Mouse (Mus musculus): ENCODE measurements around the gene Cacnb1. TPM values are rescaled to one million over a fixed set of nuclear protein-coding genes. Genes with fewer than 3 reads are reported as not detected.

Cacnb1 gene
- polyA plus RNA-seq, 1 experiment from 2014 or later = 11.7 TPM

- Histone ChIP-seq H3K27me3 (ENCODE audit: control insufficient read depth, insufficient read depth, low read length) (peaks cover 6% of the 10 kb centered on the region), H3K4me1 (ENCODE audit: control insufficient read depth, insufficient read depth, low read length) (peaks cover 10% of the 10 kb centered on the region), H3K36me3 (ENCODE audit: control insufficient read depth, insufficient read depth, low read length) (peaks cover 15% of the 10 kb centered on the region), H3K4me2 (replicated peaks; ENCODE audit: low read depth, low read length) (no peak overlapping the region), H3K27ac (ENCODE audit: low read depth, low read length) (no peak overlapping the region), H3K4me3 (ENCODE audit: low read length) (no peak overlapping the region), H3K9me3 (ENCODE audit: control insufficient read depth, low read length) (no peaks in the 10 kb centered on the region), H3K9ac (ENCODE audit: low read depth, low read length) (no peak overlapping the region)
- no peak for ATAC-seq (ENCODE audit: low FRiP score, low TSS enrichment)
- 34% methylated on average over 11 of the region's 11 CpGs for WGBS
Measured at GRCm38 (mm10) chr11:98001351-98001824, 21.4 kb downstream of the Cacnb1 start.

GRCm38 (mm10) chr11:98000378-98001140 lies 22.3 kb downstream of the Cacnb1 start:
- H3K27ac ChIP-seq (ENCODE audit: low read depth, low read length) = no peak overlapping the region
- no peak overlapping the region; the same call in 1 of the 2 replicates for H3K9ac ChIP-seq (ENCODE audit: low read depth, low read length)
- WGBS = 16% methylated on average over 7 of the region's 7 CpGs
- ATAC-seq (ENCODE audit: low FRiP score, low TSS enrichment) = no peak
- peaks cover 6% of the 10 kb centered on the region for H3K27me3 ChIP-seq (ENCODE audit: control insufficient read depth, insufficient read depth, low read length)
- no peak overlapping the region for H3K4me3 ChIP-seq (ENCODE audit: low read length)
- no peaks in the 10 kb centered on the region for H3K9me3 ChIP-seq (ENCODE audit: control insufficient read depth, low read length)
- H3K36me3 ChIP-seq (ENCODE audit: control insufficient read depth, insufficient read depth, low read length) = peaks cover 12% of the 10 kb centered on the region; the same call in 1 of the 2 replicates
- H3K4me2 ChIP-seq (replicated peaks; ENCODE audit: low read depth, low read length) = no peak overlapping the region
- H3K4me1 ChIP-seq (ENCODE audit: control insufficient read depth, insufficient read depth, low read length) = peaks cover 10% of the 10 kb centered on the region

GRCm38 (mm10) chr11:97999748-98000147 lies 23.1 kb downstream of the Cacnb1 start:
- Histone ChIP-seq H3K4me3 (ENCODE audit: low read length) (no peak overlapping the region), H3K4me2 (replicated peaks; ENCODE audit: low read depth, low read length) (no peak overlapping the region), H3K4me1 (ENCODE audit: control insufficient read depth, insufficient read depth, low read length) (peaks cover 14% of the 10 kb centered on the region), H3K36me3 (ENCODE audit: control insufficient read depth, insufficient read depth, low read length) (peaks cover 6% of the 10 kb centered on the region; the same call in 1 of the 2 replicates), H3K27me3 (ENCODE audit: control insufficient read depth, insufficient read depth, low read length) (peaks cover 6% of the 10 kb centered on the region), H3K9ac (ENCODE audit: low read depth, low read length) (no peak overlapping the region), H3K9me3 (ENCODE audit: control insufficient read depth, low read length) (no peaks in the 10 kb centered on the region), H3K27ac (ENCODE audit: low read depth, low read length) (no peak overlapping the region)
- 39% methylated on average over 5 of the region's 5 CpGs for WGBS
- ATAC-seq (ENCODE audit: low FRiP score, low TSS enrichment) = no peak

GRCm38 (mm10) chr11:97998898-97999608 lies 23.8 kb downstream of the Cacnb1 start:
- Histone ChIP-seq H3K4me2 (replicated peaks; ENCODE audit: low read depth, low read length) (no peak overlapping the region), H3K4me1 (ENCODE audit: control insufficient read depth, insufficient read depth, low read length) (peaks cover 14% of the 10 kb centered on the region), H3K27me3 (ENCODE audit: control insufficient read depth, insufficient read depth, low read length) (peaks cover 6% of the 10 kb centered on the region), H3K36me3 (ENCODE audit: control insufficient read depth, insufficient read depth, low read length) (no peaks in the 10 kb centered on the region), H3K27ac (ENCODE audit: low read depth, low read length) (no peak overlapping the region), H3K4me3 (ENCODE audit: low read length) (no peak overlapping the region), H3K9me3 (ENCODE audit: control insufficient read depth, low read length) (no peaks in the 10 kb centered on the region), H3K9ac (ENCODE audit: low read depth, low read length) (no peak overlapping the region)
- no peak for ATAC-seq (ENCODE audit: low FRiP score, low TSS enrichment)
- whole genome bisulfite sequencing = 60% methylated on average over 7 of the region's 7 CpGs

- H3K4me1 ChIP-seq (ENCODE audit: control insufficient read depth, insufficient read depth, low read length) = peaks cover 12% of the 10 kb centered on the region
Measured at GRCm38 (mm10) chr11:97998074-97998793, 24.6 kb downstream of the Cacnb1 start.

GRCm38 (mm10) chr11:97997387-97997960 lies 25.4 kb downstream of the Cacnb1 start:
- 0 out of 2 replicates have a peak, but pooled peaks cover 4% of the 10 kb centered on the region for H3K4me1 ChIP-seq (ENCODE audit: control insufficient read depth, insufficient read depth, low read length)
- no peak for ATAC-seq (ENCODE audit: low FRiP score, low TSS enrichment)
- no peaks in the 10 kb centered on the region for H3K36me3 ChIP-seq (ENCODE audit: control insufficient read depth, insufficient read depth, low read length)
- no peaks in the 10 kb centered on the region for H3K9me3 ChIP-seq (ENCODE audit: control insufficient read depth, low read length)
- 82% methylated on average over 8 of the region's 8 CpGs for WGBS
- no peak overlapping the region for H3K27ac ChIP-seq (ENCODE audit: low read depth, low read length)
- H3K27me3 ChIP-seq (ENCODE audit: control insufficient read depth, insufficient read depth, low read length) = peaks cover 6% of the 10 kb centered on the region
- H3K9ac ChIP-seq (ENCODE audit: low read depth, low read length) = no peak overlapping the region
- no peak overlapping the region for H3K4me2 ChIP-seq (replicated peaks; ENCODE audit: low read depth, low read length)
- H3K4me3 ChIP-seq (ENCODE audit: low read length) = no peak overlapping the region

More at GRCm38 (mm10) chr11:97998074-97998793, 24.6 kb downstream of the Cacnb1 start:
- Histone ChIP-seq H3K4me2 (replicated peaks; ENCODE audit: low read depth, low read length) (no peak overlapping the region), H3K9me3 (ENCODE audit: control insufficient read depth, low read length) (no peaks in the 10 kb centered on the region), H3K36me3 (ENCODE audit: control insufficient read depth, insufficient read depth, low read length) (no peaks in the 10 kb centered on the region), H3K27ac (ENCODE audit: low read depth, low read length) (no peak overlapping the region), H3K27me3 (ENCODE audit: control insufficient read depth, insufficient read depth, low read length) (peaks cover 6% of the 10 kb centered on the region), H3K4me3 (ENCODE audit: low read length) (no peak overlapping the region), H3K9ac (ENCODE audit: low read depth, low read length) (no peak overlapping the region)
- 74% methylated on average over 11 of the region's 11 CpGs for WGBS
- ATAC-seq (ENCODE audit: low FRiP score, low TSS enrichment) = no peak

- no peak overlapping the region for H3K4me2 ChIP-seq (replicated peaks; ENCODE audit: low read depth, low read length)
- WGBS = 74% methylated on average over 1 of the region's 1 CpGs
- no peak for ATAC-seq (ENCODE audit: low FRiP score, low TSS enrichment)
- no peaks in the 10 kb centered on the region for H3K9me3 ChIP-seq (ENCODE audit: control insufficient read depth, low read length)
- H3K4me3 ChIP-seq (ENCODE audit: low read length) = no peak overlapping the region
- H3K9ac ChIP-seq (ENCODE audit: low read depth, low read length) = no peak overlapping the region
- no peaks in the 10 kb centered on the region for H3K36me3 ChIP-seq (ENCODE audit: control insufficient read depth, insufficient read depth, low read length)
- 0 out of 2 replicates have a peak, but pooled peaks cover 3% of the 10 kb centered on the region for H3K4me1 ChIP-seq (ENCODE audit: control insufficient read depth, insufficient read depth, low read length)
- peaks cover 6% of the 10 kb centered on the region for H3K27me3 ChIP-seq (ENCODE audit: control insufficient read depth, insufficient read depth, low read length)
- H3K27ac ChIP-seq (ENCODE audit: low read depth, low read length) = no peak overlapping the region
Measured at GRCm38 (mm10) chr11:97996691-97997090, 26.1 kb downstream of the Cacnb1 start.

GRCm38 (mm10) chr11:97995564-97996288 lies 27.1 kb downstream of the Cacnb1 start, which contains the start of gene Arl5c:
TSS of gene Arl5c (minus strand) at chr11:97996181.
- Histone ChIP-seq H3K9ac (ENCODE audit: low read depth, low read length) (peak within 1 kb of the TSS; percentile 47), H3K4me1 (ENCODE audit: control insufficient read depth, insufficient read depth, low read length) (0 out of 2 replicates have a peak, but pooled peaks cover 3% of the 10 kb centered on the region), H3K9me3 (ENCODE audit: control insufficient read depth, low read length) (no peaks in the 10 kb centered on the region), H3K27me3 (ENCODE audit: control insufficient read depth, insufficient read depth, low read length) (peaks cover under 1% of the 10 kb centered on the region; the same call in 1 of the 2 replicates), H3K36me3 (ENCODE audit: control insufficient read depth, insufficient read depth, low read length) (no peaks in the 10 kb centered on the region), H3K4me3 (ENCODE audit: low read length) (peak within 1 kb of the TSS; percentile 48), H3K27ac (ENCODE audit: low read depth, low read length) (no peak within 1 kb of the TSS), H3K4me2 (replicated peaks; ENCODE audit: low read depth, low read length) (peak within 1 kb of the TSS; percentile 93)
- peak; percentile 39 for ATAC-seq (ENCODE audit: low FRiP score, low TSS enrichment)
- 2% methylated on average over 26 of the region's 26 CpGs for WGBS

Measured in kidney, embryonic 14.5 days (tissue).